Mouse (Mus musculus): ENCODE data around the gene Stim2. TPM values are rescaled to one million over a fixed set of nuclear protein-coding genes. Genes with fewer than 3 reads are reported as not detected.

Gene Stim2
- 3.0 and 6.9 TPM in 2 replicates for polyA plus RNA-seq (2012; ENCODE audit: insufficient read depth, low replicate concordance)

GRCm38 (mm10) chr5:53998146-53998742, at the start of gene Stim2:
Stim2 (plus strand) TSS chr5:53998499.
- H3K4me1 ChIP-seq: peaks cover 52% of the 10 kb centered on the region
- peak within 1 kb of the TSS; percentile 91 for H3K4me3 ChIP-seq (replicated peaks)
- no peak for TF ChIP-seq FLI1 (IDR thresholded peaks at IDR 0.05; ENCODE audit: low read length)
- no peak for TF ChIP-seq GATA1 (IDR thresholded peaks at IDR 0.05; ENCODE audit: borderline replicate concordance, low read length)
- H3K27me3 ChIP-seq (replicated peaks): no peaks in the 10 kb centered on the region
- H3K36me3 ChIP-seq (replicated peaks; ENCODE audit: low read length): peaks cover 2% of the 10 kb centered on the region
- H3K9me3 ChIP-seq: no peaks in the 10 kb centered on the region

- Histone ChIP-seq H3K27me3 (replicated peaks) (no peaks in the 10 kb centered on the region), H3K9me3 (no peaks in the 10 kb centered on the region), H3K4me1 (peaks cover 78% of the 10 kb centered on the region), H3K36me3 (replicated peaks; ENCODE audit: low read length) (no peaks in the 10 kb centered on the region), H3K4me3 (replicated peaks) (peak overlapping the region; percentile 29)
- TF ChIP-seq FLI1 (IDR thresholded peaks at IDR 0.05; ENCODE audit: low read length) (no peak), GATA1 (IDR thresholded peaks at IDR 0.05; ENCODE audit: borderline replicate concordance, low read length) (no peak)
Observed at GRCm38 (mm10) chr5:53948606-53949266, 49.6 kb upstream of the Stim2 start.

GRCm38 (mm10) chr5:53950189-53950588, 48.1 kb upstream of the Stim2 start:
- Histone ChIP-seq H3K9me3 (0 out of 2 replicates have a peak, but pooled peaks cover 1% of the 10 kb centered on the region), H3K4me1 (peaks cover 65% of the 10 kb centered on the region), H3K4me3 (replicated peaks) (no peak overlapping the region), H3K27me3 (replicated peaks) (no peaks in the 10 kb centered on the region), H3K36me3 (replicated peaks; ENCODE audit: low read length) (no peaks in the 10 kb centered on the region)
- TF ChIP-seq GATA1 (IDR thresholded peaks at IDR 0.05; ENCODE audit: borderline replicate concordance, low read length): no peak
- TF ChIP-seq FLI1 (IDR thresholded peaks at IDR 0.05; ENCODE audit: low read length): no peak

GRCm38 (mm10) chr5:53953216-53953615, 45.1 kb upstream of the Stim2 start:
- Histone ChIP-seq H3K9me3 (0 out of 2 replicates have a peak, but pooled peaks cover 6% of the 10 kb centered on the region), H3K27me3 (replicated peaks) (no peaks in the 10 kb centered on the region), H3K4me1 (peaks cover 41% of the 10 kb centered on the region), H3K4me3 (replicated peaks) (no peak overlapping the region), H3K36me3 (replicated peaks; ENCODE audit: low read length) (no peaks in the 10 kb centered on the region)
- TF ChIP-seq FLI1 (IDR thresholded peaks at IDR 0.05; ENCODE audit: low read length) (no peak), GATA1 (IDR thresholded peaks at IDR 0.05; ENCODE audit: borderline replicate concordance, low read length) (no peak)

- no peaks in the 10 kb centered on the region for H3K27me3 ChIP-seq (replicated peaks)
- peaks cover 35% of the 10 kb centered on the region for H3K4me1 ChIP-seq
- 0 out of 2 replicates have a peak, but pooled peaks cover 6% of the 10 kb centered on the region for H3K9me3 ChIP-seq
- TF ChIP-seq GATA1 (IDR thresholded peaks at IDR 0.05; ENCODE audit: borderline replicate concordance, low read length) (no peak), FLI1 (IDR thresholded peaks at IDR 0.05; ENCODE audit: low read length) (no peak)
- H3K36me3 ChIP-seq (replicated peaks; ENCODE audit: low read length): no peaks in the 10 kb centered on the region
- H3K4me3 ChIP-seq (replicated peaks): no peak overlapping the region
Observed at GRCm38 (mm10) chr5:53953797-53954196, 44.5 kb upstream of the Stim2 start.

- peaks cover 31% of the 10 kb centered on the region for H3K4me1 ChIP-seq
- H3K36me3 ChIP-seq (replicated peaks; ENCODE audit: low read length): no peaks in the 10 kb centered on the region
- H3K27me3 ChIP-seq (replicated peaks): no peaks in the 10 kb centered on the region
- TF ChIP-seq GATA1 (IDR thresholded peaks at IDR 0.05; ENCODE audit: borderline replicate concordance, low read length) (no peak), FLI1 (IDR thresholded peaks at IDR 0.05; ENCODE audit: low read length) (no peak)
- 0 out of 2 replicates have a peak, but pooled peaks cover 6% of the 10 kb centered on the region for H3K9me3 ChIP-seq
- no peak overlapping the region for H3K4me3 ChIP-seq (replicated peaks)
Observed at GRCm38 (mm10) chr5:53955966-53956365, 42.3 kb upstream of the Stim2 start.

- Histone ChIP-seq H3K4me3 (replicated peaks) (no peak overlapping the region), H3K36me3 (replicated peaks; ENCODE audit: low read length) (no peaks in the 10 kb centered on the region), H3K27me3 (replicated peaks) (no peaks in the 10 kb centered on the region), H3K4me1 (peaks cover 37% of the 10 kb centered on the region), H3K9me3 (0 out of 2 replicates have a peak, but pooled peaks cover 6% of the 10 kb centered on the region)
- no peak for TF ChIP-seq FLI1 (IDR thresholded peaks at IDR 0.05; ENCODE audit: low read length)
- no peak for TF ChIP-seq GATA1 (IDR thresholded peaks at IDR 0.05; ENCODE audit: borderline replicate concordance, low read length)
Observed at GRCm38 (mm10) chr5:53956396-53957314, 41.6 kb upstream of the Stim2 start.

- peaks cover 36% of the 10 kb centered on the region for H3K4me1 ChIP-seq
- H3K9me3 ChIP-seq: 0 out of 2 replicates have a peak, but pooled peaks cover 6% of the 10 kb centered on the region
- H3K27me3 ChIP-seq (replicated peaks): no peaks in the 10 kb centered on the region
- H3K36me3 ChIP-seq (replicated peaks; ENCODE audit: low read length): no peaks in the 10 kb centered on the region
- TF ChIP-seq GATA1 (IDR thresholded peaks at IDR 0.05; ENCODE audit: borderline replicate concordance, low read length) (no peak), FLI1 (IDR thresholded peaks at IDR 0.05; ENCODE audit: low read length) (no peak)
- H3K4me3 ChIP-seq (replicated peaks): no peak overlapping the region
Observed at GRCm38 (mm10) chr5:53957348-53957747, 41.0 kb upstream of the Stim2 start.

GRCm38 (mm10) chr5:53961229-53961628, 37.1 kb upstream of the Stim2 start:
- Histone ChIP-seq H3K36me3 (replicated peaks; ENCODE audit: low read length) (peaks cover 5% of the 10 kb centered on the region), H3K9me3 (peaks cover 13% of the 10 kb centered on the region), H3K4me3 (replicated peaks) (no peak overlapping the region), H3K4me1 (peaks cover 23% of the 10 kb centered on the region), H3K27me3 (replicated peaks) (no peaks in the 10 kb centered on the region)
- TF ChIP-seq GATA1 (IDR thresholded peaks at IDR 0.05; ENCODE audit: borderline replicate concordance, low read length) (no peak), FLI1 (IDR thresholded peaks at IDR 0.05; ENCODE audit: low read length) (no peak)

Data from megakaryocyte, embryonic 14.5 days (primary cell).